In genomic region chr11:96068231-96068630, GRCm38 (mm10) we compare ENCODE assay signal across 30 mouse cellular contexts. TPM values are rescaled to one million over a fixed set of nuclear protein-coding genes. Genes with fewer than 3 reads are reported as not detected.
DNase-seq lines count a peak whose midpoint lies in the region; ATAC-seq and TF ChIP-seq lines count a peak whose summit lies in the region.
"Had no signal": no experiment of that assay in that cellular context is flagged by ENCODE, and none has a peak within 500 bp of the region (broad histone marks: within the 10 kb centered on the region; RNA-seq: fewer than 3 reads in every experiment).

No protein-coding gene starts in this region.

- no peak overlapping the region for H3K9ac ChIP-seq in heart, embryonic 12.5 days
- H3K9ac ChIP-seq in liver, adult 2 months (ENCODE audit: low read depth, low read length), result no peak overlapping the region
- no peak overlapping the region for H3K9ac ChIP-seq in liver, embryonic 11.5 days (ENCODE audit: low read depth, low read length)
- H3K9ac ChIP-seq: limb, embryonic 13.5 days; liver, embryonic 15.5 days; neural tube, embryonic 15.5 days had no signal

- no peaks in the 10 kb centered on the region for H3K27me3 ChIP-seq in heart, embryonic 12.5 days (replicated peaks)
- H3K27me3 ChIP-seq in liver, adult 2 months (ENCODE audit: control insufficient read depth, insufficient read depth, low read length), result no peaks in the 10 kb centered on the region
- H3K27me3 ChIP-seq in liver, embryonic 11.5 days (replicated peaks; ENCODE audit: control insufficient read depth, insufficient read depth, low read length), result no peaks in the 10 kb centered on the region
- no peaks in the 10 kb centered on the region for H3K27me3 ChIP-seq in myocyte (ENCODE audit: control insufficient read depth, insufficient read depth, insufficient read length)
- no peaks in the 10 kb centered on the region for H3K27me3 ChIP-seq in hindbrain, embryonic 10.5 days (ENCODE audit: insufficient read depth, poor library complexity, severe bottlenecking)
- H3K27me3 ChIP-seq: limb, embryonic 13.5 days; liver, embryonic 15.5 days; neural tube, embryonic 15.5 days had no signal

- TF ChIP-seq POLR2A in liver, adult 2 months (IDR thresholded peaks at IDR 0.05; ENCODE audit: extremely low read depth, insufficient read depth, low read length), result no peak
- no peak for TF ChIP-seq POLR2A in myocyte (IDR thresholded peaks at IDR 0.05; ENCODE audit: insufficient read length, low read depth)

- DNase-seq in adrenal gland, postnatal 14 days, result peak; percentile 50
- DNase-seq in adrenal gland, adult 2 months, result no peak
- peak; percentile 33 to 36 for DNase-seq in heart, adult 9 months (ENCODE audit: low spot score in 2 of 2)
- DNase-seq in liver, adult 2 months (ENCODE audit: extremely low read depth, low read depth, low spot score), result peak; percentile 61
- no peak for DNase-seq in liver, embryonic 11.5 days (ENCODE audit: low spot score)
- DNase-seq in hindbrain, embryonic 10.5 days (ENCODE audit: low spot score), result no peak
- DNase-seq: gastrocnemius, postnatal 36 days; kidney, adult 9 months; midbrain, embryonic 14.5 days; right cerebral cortex, postnatal 25 days; thymus, adult 18-20 months; thymus, postnatal 4 days had no signal

- H3K9me3 ChIP-seq in heart, embryonic 12.5 days (replicated peaks), result no peaks in the 10 kb centered on the region
- no peaks in the 10 kb centered on the region for H3K9me3 ChIP-seq in liver, embryonic 11.5 days (ENCODE audit: control insufficient read depth, low read length)
- no peaks in the 10 kb centered on the region for H3K9me3 ChIP-seq in hindbrain, embryonic 10.5 days
- H3K9me3 ChIP-seq: limb, embryonic 13.5 days; liver, embryonic 15.5 days; neural tube, embryonic 15.5 days had no signal

- H3K36me3 ChIP-seq in heart, embryonic 12.5 days, result peaks cover 26% of the 10 kb centered on the region
- H3K36me3 ChIP-seq in liver, adult 2 months (ENCODE audit: control insufficient read depth, insufficient read depth, low read length), result peaks cover 12% of the 10 kb centered on the region
- H3K36me3 ChIP-seq in liver, embryonic 11.5 days (ENCODE audit: control insufficient read depth, insufficient read depth, low read length), result peaks cover 6% of the 10 kb centered on the region
- H3K36me3 ChIP-seq in myocyte (ENCODE audit: control insufficient read depth, insufficient read depth), result peaks cover 7% of the 10 kb centered on the region
- H3K36me3 ChIP-seq in hindbrain, embryonic 10.5 days, result peaks cover 31% of the 10 kb centered on the region

- H3K4me1 ChIP-seq in heart, embryonic 12.5 days (replicated peaks), result peaks cover 22% of the 10 kb centered on the region
- peaks cover 13% of the 10 kb centered on the region for H3K4me1 ChIP-seq in liver, adult 2 months (ENCODE audit: control insufficient read depth, insufficient read depth, low read length)
- peaks cover 14% of the 10 kb centered on the region for H3K4me1 ChIP-seq in liver, embryonic 11.5 days (replicated peaks; ENCODE audit: control insufficient read depth, insufficient read depth, low read length)
- H3K4me1 ChIP-seq in hindbrain, embryonic 10.5 days (replicated peaks), result peaks cover 18% of the 10 kb centered on the region

- no peak for TF ChIP-seq CTCF in liver, adult 2 months (IDR thresholded peaks at IDR 0.05; ENCODE audit: low read depth, low read length)

- H3K4me2 ChIP-seq in heart, embryonic 12.5 days, result no peak overlapping the region
- no peak overlapping the region for H3K4me2 ChIP-seq in liver, embryonic 11.5 days
- no peak overlapping the region for H3K4me2 ChIP-seq in myocyte (ENCODE audit: low read depth)
- H3K4me2 ChIP-seq: limb, embryonic 13.5 days; liver, embryonic 15.5 days; neural tube, embryonic 15.5 days had no signal

- WGBS in heart, embryonic 12.5 days, result 70% methylated on average over 5 of the region's 5 CpGs
- WGBS in liver, adult 2 months, result 48% methylated on average over 5 of the region's 5 CpGs
- 83% methylated on average over 5 of the region's 5 CpGs for WGBS in liver, embryonic 11.5 days
- WGBS in hindbrain, embryonic 10.5 days, result 77% methylated on average over 5 of the region's 5 CpGs

- no peak for ATAC-seq in heart, embryonic 12.5 days (ENCODE audit: insufficient number of reproducible peaks, low FRiP score)
- no peak for ATAC-seq in liver, embryonic 11.5 days (replicated peaks; ENCODE audit: low FRiP score)
- ATAC-seq: activated CD4-positive, CD25-positive, alpha-beta regulatory T cell, adult 4 months; CD4-positive, CD25-positive, alpha-beta regulatory T cell, adult 4 months; forebrain, embryonic 16.5 days; hindbrain, embryonic 16.5 days; lung, postnatal 0 days had no signal

- H3K27ac ChIP-seq in heart, embryonic 12.5 days (ENCODE audit: poor library complexity, severe bottlenecking), result no peak overlapping the region
- no peak overlapping the region for H3K27ac ChIP-seq in liver, adult 2 months (replicated peaks; ENCODE audit: insufficient read depth, low read depth, low read length)
- H3K27ac ChIP-seq in liver, embryonic 11.5 days (ENCODE audit: low read depth, low read length), result no peak overlapping the region
- H3K27ac ChIP-seq in hindbrain, embryonic 10.5 days, result no peak overlapping the region
- H3K27ac ChIP-seq: limb, embryonic 13.5 days; liver, embryonic 15.5 days; neural tube, embryonic 15.5 days had no signal

- no peak overlapping the region for H3ac ChIP-seq in myocyte (ENCODE audit: control insufficient read depth, insufficient read length)

- H3K4me3 ChIP-seq in heart, embryonic 12.5 days, result no peak overlapping the region
- no peak overlapping the region for H3K4me3 ChIP-seq in liver, adult 2 months (ENCODE audit: insufficient read depth, low read depth, low read length)
- no peak overlapping the region for H3K4me3 ChIP-seq in liver, embryonic 11.5 days (ENCODE audit: low read depth, low read length)
- H3K4me3 ChIP-seq in myocyte, result no peak overlapping the region
- H3K4me3 ChIP-seq in hindbrain, embryonic 10.5 days, result no peak overlapping the region
- H3K4me3 ChIP-seq: limb, embryonic 13.5 days; liver, embryonic 15.5 days; neural tube, embryonic 15.5 days had no signal

- peaks cover 11% of the 10 kb centered on the region; the same call in 1 of the 2 replicates for H3K79me2 ChIP-seq in liver, adult 2 months (ENCODE audit: control insufficient read depth, insufficient read depth, low read length)
- peaks cover 14% of the 10 kb centered on the region for H3K79me2 ChIP-seq in myocyte (ENCODE audit: control insufficient read depth, insufficient read depth)

RNA-seq across cellular contexts. Expression of gene Ube2z, which starts 3.0 kb away (rescaled TPM):
- 43.8 and 45.2 TPM in 2 replicates for total RNA-seq in adrenal gland, postnatal 14 days (2021)
- total RNA-seq in adrenal gland, adult 2 months (2021), result 10 to 100 TPM; 45.3 to 46.5 TPM
- polyA plus RNA-seq in adrenal gland, adult 2 months (2012; rRNA removed), result 17.0 and 20.7 TPM in 2 replicates
- 42.5 and 43.5 TPM in 2 replicates for polyA plus RNA-seq in heart, embryonic 12.5 days (2016; fragmentation: Nextera tagmentation; extraction: Ambion mirVana)
- total RNA-seq in liver, adult 2 months (2014; rRNA removed), result 18.6 and 23.3 TPM in 2 replicates
- 21.3 and 22.8 TPM in 2 replicates for polyA plus RNA-seq in liver, adult 2 months (2012; rRNA removed)
- 26.7 and 27.1 TPM in 2 replicates for polyA plus RNA-seq in liver, embryonic 11.5 days (2014; fragmentation: Nextera tagmentation; extraction: Ambion mirVana)
- polyA plus RNA-seq in myocyte (2012; fragmentation: generic; extraction: Trizol), result 53.6 TPM
- 28.6 and 28.7 TPM in 2 replicates for polyA plus RNA-seq in hindbrain, embryonic 10.5 days (2016; fragmentation: Nextera tagmentation; extraction: Ambion mirVana)

RNA-seq across cellular contexts. Expression of gene Atp5g1, which starts 7.2 kb away (rescaled TPM):
- 244 and 262 TPM in 2 replicates for total RNA-seq in adrenal gland, postnatal 14 days (2021)
- 100 to 1,000 TPM; 240 to 384 TPM for total RNA-seq in adrenal gland, adult 2 months (2021)
- 484 and 733 TPM in 2 replicates for polyA plus RNA-seq in adrenal gland, adult 2 months (2012; rRNA removed)
- 1,401 and 1,405 TPM in 2 replicates for polyA plus RNA-seq in heart, embryonic 12.5 days (2016; fragmentation: Nextera tagmentation; extraction: Ambion mirVana)
- total RNA-seq in liver, adult 2 months (2014; rRNA removed), result 479 and 657 TPM in 2 replicates
- polyA plus RNA-seq in liver, adult 2 months (2012; rRNA removed), result 1,258 and 1,301 TPM in 2 replicates
- 943 and 994 TPM in 2 replicates for polyA plus RNA-seq in liver, embryonic 11.5 days (2014; fragmentation: Nextera tagmentation; extraction: Ambion mirVana)
- polyA plus RNA-seq in myocyte (2012; fragmentation: generic; extraction: Trizol), result 1,235 TPM
- 582 and 586 TPM in 2 replicates for polyA plus RNA-seq in hindbrain, embryonic 10.5 days (2016; fragmentation: Nextera tagmentation; extraction: Ambion mirVana)

RNA-seq across cellular contexts. Expression of gene Snf8, which starts 33.5 kb away (rescaled TPM):
- total RNA-seq in adrenal gland, postnatal 14 days (2021), result 77.7 and 79.2 TPM in 2 replicates
- 10 to 100 TPM; 79.5 to 92.8 TPM for total RNA-seq in adrenal gland, adult 2 months (2021)
- polyA plus RNA-seq in adrenal gland, adult 2 months (2012; rRNA removed), result 9.6 and 11.3 TPM in 2 replicates
- polyA plus RNA-seq in heart, embryonic 12.5 days (2016; fragmentation: Nextera tagmentation; extraction: Ambion mirVana), result 76.0 and 78.9 TPM in 2 replicates
- 25.4 and 27.7 TPM in 2 replicates for total RNA-seq in liver, adult 2 months (2014; rRNA removed)
- polyA plus RNA-seq in liver, adult 2 months (2012; rRNA removed), result 19.1 and 26.2 TPM in 2 replicates
- polyA plus RNA-seq in liver, embryonic 11.5 days (2014; fragmentation: Nextera tagmentation; extraction: Ambion mirVana), result 48.8 and 50.0 TPM in 2 replicates
- 112 TPM for polyA plus RNA-seq in myocyte (2012; fragmentation: generic; extraction: Trizol)
- 118 and 126 TPM in 2 replicates for polyA plus RNA-seq in hindbrain, embryonic 10.5 days (2016; fragmentation: Nextera tagmentation; extraction: Ambion mirVana)

RNA-seq across cellular contexts. Expression of gene Calcoco2, which starts 43.5 kb away (rescaled TPM):
- not detected in 2 replicates for total RNA-seq in adrenal gland, postnatal 14 days (2021)
- total RNA-seq in adrenal gland, adult 2 months (2021), result not detected
- not detected in 2 replicates for polyA plus RNA-seq in adrenal gland, adult 2 months (2012; rRNA removed)
- not detected in 2 replicates for polyA plus RNA-seq in heart, embryonic 12.5 days (2016; fragmentation: Nextera tagmentation; extraction: Ambion mirVana)
- not detected in 2 replicates for total RNA-seq in liver, adult 2 months (2014; rRNA removed)
- polyA plus RNA-seq in liver, adult 2 months (2012; rRNA removed), result not detected in 2 replicates
- polyA plus RNA-seq in liver, embryonic 11.5 days (2014; fragmentation: Nextera tagmentation; extraction: Ambion mirVana), result not detected in 2 replicates
- polyA plus RNA-seq in myocyte (2012; fragmentation: generic; extraction: Trizol), result not detected
- not detected in 2 replicates for polyA plus RNA-seq in hindbrain, embryonic 10.5 days (2016; fragmentation: Nextera tagmentation; extraction: Ambion mirVana)
- total RNA-seq: gastrocnemius, postnatal 36 days; layer of hippocampus, postnatal 25 days; left cerebral cortex, postnatal 10 days; megakaryocyte progenitor cell, adult 5-6 weeks had no signal
- polyA plus RNA-seq: activated CD4-positive, CD25-positive, alpha-beta regulatory T cell, adult 4 months; CD4-positive, CD25-positive, alpha-beta regulatory T cell, adult 4 months; hindbrain, embryonic 16.5 days; limb, embryonic 13.5 days; liver, embryonic 15.5 days; midbrain, embryonic 14.5 days; neural tube, embryonic 15.5 days; spleen, adult 2 months; stomach, embryonic 14.5 days had no signal

RNA-seq across cellular contexts. Expression of gene Gip, which starts 43.9 kb away (rescaled TPM):
- not detected in 2 replicates for total RNA-seq in adrenal gland, postnatal 14 days (2021)
- not detected for total RNA-seq in adrenal gland, adult 2 months (2021)
- polyA plus RNA-seq in adrenal gland, adult 2 months (2012; rRNA removed), result not detected in 2 replicates
- not detected in 2 replicates for polyA plus RNA-seq in heart, embryonic 12.5 days (2016; fragmentation: Nextera tagmentation; extraction: Ambion mirVana)
- total RNA-seq in liver, adult 2 months (2014; rRNA removed), result not detected in 2 replicates
- not detected in 2 replicates for polyA plus RNA-seq in liver, adult 2 months (2012; rRNA removed)
- not detected in 2 replicates for polyA plus RNA-seq in liver, embryonic 11.5 days (2014; fragmentation: Nextera tagmentation; extraction: Ambion mirVana)
- not detected for polyA plus RNA-seq in myocyte (2012; fragmentation: generic; extraction: Trizol)
- not detected in 2 replicates for polyA plus RNA-seq in hindbrain, embryonic 10.5 days (2016; fragmentation: Nextera tagmentation; extraction: Ambion mirVana)
- total RNA-seq: gastrocnemius, postnatal 36 days; layer of hippocampus, adult 18-20 months; layer of hippocampus, postnatal 25 days; left cerebral cortex, postnatal 10 days; megakaryocyte progenitor cell, adult 5-6 weeks had no signal
- polyA plus RNA-seq: activated CD4-positive, CD25-positive, alpha-beta regulatory T cell, adult 4 months; CD4-positive, CD25-positive, alpha-beta regulatory T cell, adult 4 months; embryonic facial prominence, embryonic 14.5 days; forebrain, embryonic 16.5 days; heart, embryonic 16.5 days; hindbrain, embryonic 16.5 days; limb, embryonic 13.5 days; liver, embryonic 15.5 days; lung, postnatal 0 days; midbrain, embryonic 14.5 days; neural tube, embryonic 15.5 days; spleen, adult 2 months; stomach, embryonic 14.5 days had no signal

Comparison
In these comparisons a context has a peak if more than half of its experiments do, and no peak if none do; other contexts are left out.
1. DNase-seq: peak in adrenal gland, postnatal 14 days (single experiment), heart, adult 9 months (2 of 2) and liver, adult 2 months (single experiment); none in adrenal gland, adult 2 months (single experiment), liver, embryonic 11.5 days (single experiment) and hindbrain, embryonic 10.5 days (single experiment).